Mouse (Mus musculus): ENCODE measurements around the gene Glb1l2. TPM values are rescaled to one million over a fixed set of nuclear protein-coding genes. Genes with fewer than 3 reads are reported as not detected.
A peak's percentile ranks its signal among the peaks of the same experiment; 100 is the strongest.

The Glb1l2 gene
- polyA plus RNA-seq (2015; fragmentation: Nextera tagmentation; extraction: Ambion mirVana), result 1.1 and 1.3 TPM in 2 replicates

GRCm38 (mm10) chr9:26805935-26806666, at the start of gene Glb1l2:
Gene Glb1l2, minus strand, starts transcription at chr9:26806468.
- peak; percentile 99 for ATAC-seq (ENCODE audit: extremely low read depth, insufficient number of reproducible peaks, low FRiP score, low TSS enrichment)
- Histone ChIP-seq H3K9me3 (no peaks in the 10 kb centered on the region), H3K4me1 (peaks cover 22% of the 10 kb centered on the region), H3K27ac (replicated peaks) (peak within 1 kb of the TSS; percentile 71), H3K9ac (peak within 1 kb of the TSS; percentile 80), H3K4me3 (peak within 1 kb of the TSS; percentile 64), H3K36me3 (no peaks in the 10 kb centered on the region), H3K27me3 (replicated peaks) (no peaks in the 10 kb centered on the region), H3K4me2 (peak within 1 kb of the TSS; percentile 93)
- 2% methylated on average over 33 of the region's 33 CpGs for WGBS

DNA sequence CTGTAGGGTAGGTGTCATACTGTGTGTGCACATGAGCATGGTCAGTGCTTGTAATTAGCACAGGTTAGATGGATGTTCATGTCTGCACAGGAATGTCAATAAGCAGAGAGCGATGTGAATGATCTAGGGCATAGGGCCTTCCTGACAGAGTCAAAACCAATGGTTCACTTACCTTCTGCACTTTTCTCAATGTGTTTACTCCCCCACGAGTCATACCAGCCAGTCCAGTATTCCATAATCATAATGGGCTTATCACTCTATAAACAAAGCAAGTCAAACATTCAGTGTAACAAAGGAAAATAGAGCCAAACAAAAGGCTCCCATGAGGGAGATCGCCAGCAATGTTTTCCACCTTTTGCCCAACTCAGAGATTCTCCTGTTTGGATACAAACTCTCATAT, 24.8 kb upstream of the Glb1l2 start:
- no peaks in the 10 kb centered on the region for H3K9me3 ChIP-seq
- H3K27ac ChIP-seq (replicated peaks), result no peak overlapping the region
- H3K4me1 ChIP-seq, result no peaks in the 10 kb centered on the region
- WGBS, result 62% methylated on average over 3 of the region's 3 CpGs
- ATAC-seq (ENCODE audit: extremely low read depth, insufficient number of reproducible peaks, low FRiP score, low TSS enrichment), result no peak
- no peak overlapping the region for H3K9ac ChIP-seq
- no peak overlapping the region for H3K4me3 ChIP-seq
- no peaks in the 10 kb centered on the region for H3K36me3 ChIP-seq
- no peaks in the 10 kb centered on the region for H3K27me3 ChIP-seq (replicated peaks)
- H3K4me2 ChIP-seq, result no peak overlapping the region

DNA sequence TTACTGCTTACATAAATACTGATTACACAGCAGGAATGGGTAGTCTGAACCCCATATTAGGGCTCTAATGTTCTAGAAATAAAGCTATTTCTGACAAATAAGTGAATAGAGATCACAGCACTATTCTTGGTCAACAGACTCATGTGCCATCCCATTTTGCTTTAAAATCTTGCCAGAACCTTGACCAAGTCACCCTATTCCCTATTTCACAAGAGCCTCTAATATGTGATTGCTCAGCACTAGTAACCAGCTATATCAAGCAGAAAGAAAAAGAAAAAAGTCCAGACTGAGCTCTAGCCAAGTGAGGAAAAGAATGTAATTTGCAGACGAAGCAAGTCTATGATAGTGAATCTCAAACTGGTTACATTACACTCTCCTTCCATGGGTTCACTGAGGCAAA, 13.7 kb upstream of the Glb1l2 start:
- no peak overlapping the region for H3K9ac ChIP-seq
- H3K4me1 ChIP-seq, result no peaks in the 10 kb centered on the region
- H3K27me3 ChIP-seq (replicated peaks), result no peaks in the 10 kb centered on the region
- no peaks in the 10 kb centered on the region for H3K36me3 ChIP-seq
- ATAC-seq (ENCODE audit: extremely low read depth, insufficient number of reproducible peaks, low FRiP score, low TSS enrichment), result no peak
- no peak overlapping the region for H3K4me2 ChIP-seq
- no peak overlapping the region for H3K4me3 ChIP-seq
- WGBS, result 51% methylated on average over 1 of the region's 1 CpGs
- no peaks in the 10 kb centered on the region for H3K9me3 ChIP-seq
- H3K27ac ChIP-seq (replicated peaks), result no peak overlapping the region

DNA sequence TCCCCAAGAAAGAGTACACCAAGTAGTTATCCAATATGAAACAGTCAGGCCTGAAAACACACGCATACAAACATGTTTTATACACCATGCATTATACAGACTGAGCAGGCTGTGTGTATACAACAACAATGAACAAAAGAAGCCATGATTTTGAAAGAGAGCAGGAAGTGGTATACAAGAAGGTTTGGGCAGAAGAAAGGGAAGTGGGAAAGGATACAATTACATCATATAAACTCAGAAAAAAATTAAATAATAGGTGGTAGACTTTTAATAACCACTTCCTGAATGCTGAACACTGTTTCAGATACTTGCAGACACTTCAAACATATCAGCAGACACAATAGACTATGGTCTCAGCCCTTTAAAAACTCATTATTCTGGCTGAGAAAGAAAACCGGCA, 2.5 kb upstream of the Glb1l2 start:
- Histone ChIP-seq H3K27me3 (replicated peaks) (no peaks in the 10 kb centered on the region), H3K4me1 (peaks cover 20% of the 10 kb centered on the region), H3K4me2 (no peak overlapping the region), H3K4me3 (no peak overlapping the region), H3K36me3 (no peaks in the 10 kb centered on the region), H3K9ac (no peak overlapping the region), H3K27ac (replicated peaks) (no peak overlapping the region), H3K9me3 (no peaks in the 10 kb centered on the region)
- no peak for ATAC-seq (ENCODE audit: extremely low read depth, insufficient number of reproducible peaks, low FRiP score, low TSS enrichment)
- WGBS, result 76% methylated on average over 2 of the region's 2 CpGs

- no peak overlapping the region for H3K9ac ChIP-seq
- H3K4me2 ChIP-seq, result no peak overlapping the region
- H3K36me3 ChIP-seq, result no peaks in the 10 kb centered on the region
- H3K9me3 ChIP-seq, result no peaks in the 10 kb centered on the region
- H3K27me3 ChIP-seq (replicated peaks), result no peaks in the 10 kb centered on the region
- no peak overlapping the region for H3K4me3 ChIP-seq
- H3K4me1 ChIP-seq, result peaks cover 22% of the 10 kb centered on the region
- H3K27ac ChIP-seq (replicated peaks), result no peak overlapping the region
- ATAC-seq (ENCODE audit: extremely low read depth, insufficient number of reproducible peaks, low FRiP score, low TSS enrichment), result no peak
These were observed 1.9 kb downstream of the Glb1l2 start for GRCm38 (mm10) chr9:26804321-26804720.

GRCm38 (mm10) chr9:26800357-26800756, 5.9 kb downstream of the Glb1l2 start:
- Histone ChIP-seq H3K9ac (no peak overlapping the region), H3K36me3 (no peaks in the 10 kb centered on the region), H3K4me1 (peaks cover 7% of the 10 kb centered on the region), H3K27ac (replicated peaks) (no peak overlapping the region), H3K4me2 (no peak overlapping the region), H3K9me3 (no peaks in the 10 kb centered on the region), H3K4me3 (no peak overlapping the region), H3K27me3 (replicated peaks) (no peaks in the 10 kb centered on the region)
- ATAC-seq (ENCODE audit: extremely low read depth, insufficient number of reproducible peaks, low FRiP score, low TSS enrichment), result no peak
- 85% methylated on average over 2 of the region's 2 CpGs for WGBS

- Histone ChIP-seq H3K9me3 (no peaks in the 10 kb centered on the region), H3K27me3 (replicated peaks) (no peaks in the 10 kb centered on the region), H3K4me3 (no peak overlapping the region), H3K9ac (no peak overlapping the region), H3K27ac (replicated peaks) (no peak overlapping the region), H3K4me1 (peaks cover 1% of the 10 kb centered on the region; the same call in 1 of the 2 replicates), H3K4me2 (no peak overlapping the region), H3K36me3 (no peaks in the 10 kb centered on the region)
- WGBS, result 67% methylated on average over 1 of the region's 1 CpGs
- no peak for ATAC-seq (ENCODE audit: extremely low read depth, insufficient number of reproducible peaks, low FRiP score, low TSS enrichment)
These were observed 7.5 kb downstream of the Glb1l2 start for GRCm38 (mm10) chr9:26798731-26799130.

GRCm38 (mm10) chr9:26798205-26798604, 8.1 kb downstream of the Glb1l2 start:
- Histone ChIP-seq H3K27me3 (replicated peaks) (no peaks in the 10 kb centered on the region), H3K4me2 (no peak overlapping the region), H3K9me3 (no peaks in the 10 kb centered on the region), H3K27ac (replicated peaks) (no peak overlapping the region), H3K4me3 (no peak overlapping the region), H3K9ac (no peak overlapping the region), H3K36me3 (no peaks in the 10 kb centered on the region), H3K4me1 (no peaks in the 10 kb centered on the region)
- 85% methylated on average over 3 of the region's 3 CpGs for WGBS
- no peak for ATAC-seq (ENCODE audit: extremely low read depth, insufficient number of reproducible peaks, low FRiP score, low TSS enrichment)

DNA sequence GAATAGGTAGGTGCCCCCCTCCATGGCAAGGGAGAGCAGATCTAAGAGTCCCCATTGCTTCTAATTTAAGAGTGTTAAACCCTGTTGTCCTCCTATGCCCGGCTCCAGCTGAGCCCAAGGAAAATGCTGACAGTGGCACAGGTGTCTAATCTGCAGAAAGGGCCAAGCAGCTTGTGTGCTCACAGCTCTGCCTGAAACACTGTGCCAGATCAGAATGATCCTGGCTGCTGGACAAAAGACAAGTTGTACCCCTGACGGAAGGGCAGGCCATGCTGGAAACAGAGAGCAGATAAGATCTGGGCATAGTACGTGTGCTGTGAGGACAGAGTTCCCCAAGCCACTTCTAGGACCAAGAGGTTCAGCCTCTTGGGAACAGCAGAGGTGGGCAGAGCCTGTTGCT, 13.4 kb downstream of the Glb1l2 start:
- no peak overlapping the region for H3K4me2 ChIP-seq
- no peaks in the 10 kb centered on the region for H3K36me3 ChIP-seq
- no peaks in the 10 kb centered on the region for H3K27me3 ChIP-seq (replicated peaks)
- ATAC-seq (ENCODE audit: extremely low read depth, insufficient number of reproducible peaks, low FRiP score, low TSS enrichment), result no peak
- 42% methylated on average over 3 of the region's 3 CpGs for WGBS
- H3K9ac ChIP-seq, result no peak overlapping the region
- H3K27ac ChIP-seq (replicated peaks), result no peak overlapping the region
- H3K9me3 ChIP-seq, result no peaks in the 10 kb centered on the region
- no peak overlapping the region for H3K4me3 ChIP-seq
- no peaks in the 10 kb centered on the region for H3K4me1 ChIP-seq

GRCm38 (mm10) chr9:26783414-26783975, 22.8 kb downstream of the Glb1l2 start:
- 28% methylated on average over 7 of the region's 7 CpGs for WGBS
- no peak overlapping the region for H3K27ac ChIP-seq (replicated peaks)
- no peak overlapping the region for H3K9ac ChIP-seq
- no peaks in the 10 kb centered on the region for H3K27me3 ChIP-seq (replicated peaks)
- H3K4me1 ChIP-seq, result peaks cover 6% of the 10 kb centered on the region
- H3K9me3 ChIP-seq, result no peaks in the 10 kb centered on the region
- H3K4me2 ChIP-seq, result peak overlapping the region; percentile 56
- H3K4me3 ChIP-seq, result peak overlapping the region; percentile 34
- H3K36me3 ChIP-seq, result no peaks in the 10 kb centered on the region
- ATAC-seq (ENCODE audit: extremely low read depth, insufficient number of reproducible peaks, low FRiP score, low TSS enrichment), result no peak

DNA sequence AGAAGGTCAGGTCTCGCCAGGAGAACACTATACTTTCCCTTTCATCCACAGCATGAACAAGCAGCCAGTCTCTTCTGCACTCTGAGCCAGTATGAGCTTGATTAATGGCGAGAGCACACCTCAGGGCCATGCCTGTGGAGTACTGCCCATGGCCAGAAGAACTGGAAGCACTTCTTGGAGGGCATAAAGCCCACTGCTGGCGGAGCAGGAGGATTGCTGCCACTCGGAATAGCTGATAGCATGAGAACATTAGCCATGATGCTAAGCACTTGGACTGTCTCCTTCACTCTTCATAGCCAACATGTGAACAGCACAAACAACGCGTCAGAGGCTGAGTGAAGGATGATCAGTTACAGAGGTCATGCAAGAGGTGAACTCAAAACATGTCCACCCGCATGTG, 27.8 kb downstream of the Glb1l2 start:
- H3K9me3 ChIP-seq, result no peaks in the 10 kb centered on the region
- H3K36me3 ChIP-seq, result no peaks in the 10 kb centered on the region
- ATAC-seq (ENCODE audit: extremely low read depth, insufficient number of reproducible peaks, low FRiP score, low TSS enrichment), result no peak
- H3K27ac ChIP-seq (replicated peaks), result no peak overlapping the region
- peaks cover 2% of the 10 kb centered on the region for H3K4me1 ChIP-seq
- H3K4me2 ChIP-seq, result no peak overlapping the region
- no peak overlapping the region for H3K4me3 ChIP-seq
- no peak overlapping the region for H3K9ac ChIP-seq
- H3K27me3 ChIP-seq (replicated peaks), result no peaks in the 10 kb centered on the region
- WGBS, result 74% methylated on average over 7 of the region's 7 CpGs
